21 mouse cellular contexts compared by ENCODE assay signal in the genomic region with DNA sequence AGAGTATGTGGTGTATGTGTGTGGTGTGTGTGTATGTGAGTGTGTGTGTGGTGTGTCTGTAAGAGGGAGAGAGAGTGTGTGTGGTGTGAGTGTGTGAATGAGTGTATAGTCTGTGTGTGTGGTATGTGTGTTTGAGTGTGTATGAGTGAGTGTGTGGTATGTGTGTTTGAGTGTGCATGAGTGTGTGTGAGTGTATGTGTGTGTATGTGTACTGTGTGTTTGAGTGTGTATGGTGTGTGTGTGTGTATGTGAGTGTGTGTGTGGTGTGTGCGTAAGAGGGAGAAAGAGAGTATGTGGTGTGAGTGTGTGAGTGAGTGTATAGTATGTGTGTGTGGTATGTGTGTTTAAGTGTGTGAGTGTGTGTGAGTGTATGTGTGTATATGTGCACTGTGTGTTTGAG. TPM values are rescaled to one million over a fixed set of nuclear protein-coding genes. Genes with fewer than 3 reads are reported as not detected.
DNase-seq lines count a peak whose midpoint lies in the region; ATAC-seq and TF ChIP-seq lines count a peak whose summit lies in the region.
"Had no signal": no experiment of that assay in that cellular context is flagged by ENCODE, and none has a peak within 500 bp of the region (broad histone marks: within the 10 kb centered on the region; RNA-seq: fewer than 3 reads in every experiment).

No protein-coding gene starts in this region.

- DNase-seq in intestine, embryonic 14.5 days (ENCODE audit: low spot score), result no peak
- no peak for DNase-seq in lung, postnatal 0 days (ENCODE audit: low spot score)
- DNase-seq in lung, postnatal 10 days, result no peak
- DNase-seq in stomach, postnatal 0 days (ENCODE audit: low spot score), result no peak
- no peak for DNase-seq in thymus, postnatal 0 days (ENCODE audit: low spot score)
- no peak for DNase-seq in kidney, adult 18-20 months
- DNase-seq: adrenal gland, adult 8-10 months; cerebellum, adult 11-12 months; cerebellum, postnatal 14 days; layer of hippocampus, postnatal 36 days; liver, embryonic 13.5 days had no signal

- TF ChIP-seq EP300 in lung, postnatal 0 days (IDR thresholded peaks at IDR 0.05), result no peak
- no peak for TF ChIP-seq EP300 in stomach, postnatal 0 days (optimal IDR thresholded peaks at IDR 0.05)

- no peak for TF ChIP-seq CTCF in intestine, postnatal 0 days (IDR thresholded peaks at IDR 0.05; ENCODE audit: low read depth)
- TF ChIP-seq CTCF in lung, postnatal 0 days (IDR thresholded peaks at IDR 0.05), result no peak
- TF ChIP-seq CTCF in stomach, postnatal 0 days (IDR thresholded peaks at IDR 0.05; ENCODE audit: low read depth), result no peak

- WGBS in intestine, embryonic 14.5 days, result 100% methylated on average over 1 of the region's 1 CpGs
- 100% methylated on average over 1 of the region's 1 CpGs for whole genome bisulfite sequencing in intestine, postnatal 0 days
- 83% methylated on average over 1 of the region's 1 CpGs for WGBS in lung, postnatal 0 days
- WGBS in stomach, postnatal 0 days, result 94% methylated on average over 1 of the region's 1 CpGs

- no peak overlapping the region for H3K4me3 ChIP-seq in intestine, embryonic 14.5 days (ENCODE audit: low read depth, low read length)
- no peak overlapping the region for H3K4me3 ChIP-seq in intestine, postnatal 0 days (ENCODE audit: low read depth, low read length)
- no peak overlapping the region for H3K4me3 ChIP-seq in lung, postnatal 0 days (ENCODE audit: low read depth, low read length)
- no peak overlapping the region for H3K4me3 ChIP-seq in stomach, postnatal 0 days (ENCODE audit: low read depth, low read length)
- H3K4me3 ChIP-seq: limb, embryonic 13.5 days; liver, embryonic 13.5 days; midbrain, embryonic 10.5 days had no signal

- H3K9ac ChIP-seq in intestine, embryonic 14.5 days (ENCODE audit: low read length), result no peak overlapping the region
- no peak overlapping the region for H3K9ac ChIP-seq in intestine, postnatal 0 days (ENCODE audit: low read depth, low read length)
- no peak overlapping the region for H3K9ac ChIP-seq in lung, postnatal 0 days (replicated peaks; ENCODE audit: low read depth)
- H3K9ac ChIP-seq in stomach, postnatal 0 days (ENCODE audit: low read length), result no peak overlapping the region
- H3K9ac ChIP-seq: limb, embryonic 13.5 days; liver, embryonic 13.5 days had no signal

- H3K9me3 ChIP-seq in intestine, embryonic 14.5 days (ENCODE audit: control insufficient read depth, low read length), result no peaks in the 10 kb centered on the region
- no peaks in the 10 kb centered on the region for H3K9me3 ChIP-seq in intestine, postnatal 0 days (ENCODE audit: control insufficient read depth)
- H3K9me3 ChIP-seq in lung, postnatal 0 days (ENCODE audit: low read length), result no peaks in the 10 kb centered on the region
- H3K9me3 ChIP-seq in stomach, postnatal 0 days (ENCODE audit: control insufficient read depth, low read length), result no peaks in the 10 kb centered on the region
- H3K9me3 ChIP-seq: G1E; limb, embryonic 13.5 days; liver, embryonic 13.5 days; midbrain, embryonic 10.5 days had no signal

- no peak overlapping the region for H3K4me2 ChIP-seq in intestine, embryonic 14.5 days (ENCODE audit: low read length)
- no peak overlapping the region for H3K4me2 ChIP-seq in intestine, postnatal 0 days (replicated peaks; ENCODE audit: low read depth)
- peak overlapping the region; percentile 14; the same call in 1 of the 2 replicates for H3K4me2 ChIP-seq in lung, postnatal 0 days (replicated peaks; ENCODE audit: low read depth, low read length)
- H3K4me2 ChIP-seq in stomach, postnatal 0 days (replicated peaks; ENCODE audit: low read depth), result no peak overlapping the region
- H3K4me2 ChIP-seq: heart, embryonic 11.5 days; limb, embryonic 13.5 days had no signal

- peak overlapping the region; percentile 70; the same call in 1 of the 2 replicates for H3K27ac ChIP-seq in intestine, embryonic 14.5 days (ENCODE audit: low read depth)
- H3K27ac ChIP-seq in intestine, postnatal 0 days (ENCODE audit: low read depth, low read length), result no peak overlapping the region
- peak overlapping the region; percentile 69 for H3K27ac ChIP-seq in lung, postnatal 0 days (ENCODE audit: low read length)
- peak overlapping the region; percentile 25; the same call in 1 of the 2 replicates for H3K27ac ChIP-seq in stomach, postnatal 0 days (replicated peaks)
- H3K27ac ChIP-seq: limb, embryonic 13.5 days; midbrain, embryonic 10.5 days had no signal

- no peaks in the 10 kb centered on the region for H3K36me3 ChIP-seq in intestine, embryonic 14.5 days (ENCODE audit: control insufficient read depth, insufficient read depth, low read length)
- H3K36me3 ChIP-seq in intestine, postnatal 0 days (ENCODE audit: control insufficient read depth, insufficient read depth), result no peaks in the 10 kb centered on the region
- H3K36me3 ChIP-seq in lung, postnatal 0 days (ENCODE audit: insufficient read depth, low read length), result no peaks in the 10 kb centered on the region
- no peaks in the 10 kb centered on the region for H3K36me3 ChIP-seq in stomach, postnatal 0 days (ENCODE audit: control insufficient read depth, insufficient read depth, low read length)
- H3K36me3 ChIP-seq: limb, embryonic 13.5 days; liver, embryonic 13.5 days; midbrain, embryonic 10.5 days had no signal

- H3K4me1 ChIP-seq in intestine, embryonic 14.5 days (replicated peaks; ENCODE audit: control insufficient read depth, insufficient read depth, low read length), result peaks cover 7% of the 10 kb centered on the region; the same call in 1 of the 2 replicates
- H3K4me1 ChIP-seq in intestine, postnatal 0 days (replicated peaks; ENCODE audit: control insufficient read depth, insufficient read depth, low read length), result no peaks in the 10 kb centered on the region
- no peaks in the 10 kb centered on the region; the same call in 1 of the 2 replicates for H3K4me1 ChIP-seq in lung, postnatal 0 days (ENCODE audit: insufficient read depth, low read depth, low read length)
- no peaks in the 10 kb centered on the region for H3K4me1 ChIP-seq in stomach, postnatal 0 days (replicated peaks; ENCODE audit: control insufficient read depth, insufficient read depth)
- H3K4me1 ChIP-seq: midbrain, embryonic 10.5 days had no signal

- ATAC-seq in intestine, embryonic 14.5 days (replicated peaks; ENCODE audit: low FRiP score, low TSS enrichment, low read depth), result no peak
- ATAC-seq in intestine, postnatal 0 days, result no peak
- peak; percentile 36 for ATAC-seq in lung, postnatal 0 days
- peak; percentile 14 for ATAC-seq in inflammation-experienced regulatory T-cells, adult 6 months
- no peak; the same call in 1 of the 2 replicates for ATAC-seq in stomach, postnatal 0 days (ENCODE audit: low FRiP score, low TSS enrichment)
- ATAC-seq: forebrain, embryonic 16.5 days; hindbrain, embryonic 16.5 days; midbrain, embryonic 16.5 days had no signal

- H3K27me3 ChIP-seq in intestine, embryonic 14.5 days (replicated peaks; ENCODE audit: control insufficient read depth, insufficient read depth, low read length), result no peaks in the 10 kb centered on the region
- H3K27me3 ChIP-seq in intestine, postnatal 0 days (replicated peaks; ENCODE audit: control insufficient read depth, insufficient read depth, low read length), result no peaks in the 10 kb centered on the region
- no peaks in the 10 kb centered on the region for H3K27me3 ChIP-seq in lung, postnatal 0 days (replicated peaks; ENCODE audit: insufficient read depth, low read length)
- H3K27me3 ChIP-seq in stomach, postnatal 0 days (ENCODE audit: control insufficient read depth, insufficient read depth, low read length), result no peaks in the 10 kb centered on the region
- H3K27me3 ChIP-seq: limb, embryonic 13.5 days; liver, embryonic 13.5 days; Patski had no signal

RNA-seq across cellular contexts. Expression of gene Atxn1, which starts 41.7 kb away (rescaled TPM):
- 4.8 and 5.4 TPM in 2 replicates for polyA plus RNA-seq in intestine, embryonic 14.5 days (2014; fragmentation: Nextera tagmentation; extraction: Ambion mirVana)
- 6.1 and 9.4 TPM in 2 replicates for polyA plus RNA-seq in intestine, postnatal 0 days (2015; fragmentation: Nextera tagmentation; extraction: Ambion mirVana)
- 11.9 and 14.7 TPM in 2 replicates for polyA plus RNA-seq in lung, postnatal 0 days (2015; fragmentation: Nextera tagmentation; extraction: Ambion mirVana)
- 10 to 100 TPM; 35.9 to 51.1 (median 39.1) TPM for polyA plus RNA-seq in inflammation-experienced regulatory T-cells, adult 6 months (2017; shearing (Covaris generic))
- 7.0 TPM in 2 replicates for polyA plus RNA-seq in stomach, postnatal 0 days (2015; fragmentation: Nextera tagmentation; extraction: Ambion mirVana)
- 3.8 and 6.3 TPM in 2 replicates for polyA plus RNA-seq in thymus, postnatal 0 days (2015; fragmentation: Nextera tagmentation; extraction: Ambion mirVana)

Comparison
In these comparisons a context has a peak if more than half of its experiments do, and no peak if none do; other contexts are left out.
1. ATAC-seq: peak in lung, postnatal 0 days (single experiment) and inflammation-experienced regulatory T-cells, adult 6 months (single experiment); none in intestine, embryonic 14.5 days (single experiment), intestine, postnatal 0 days (single experiment) and stomach, postnatal 0 days (single experiment).